ENCODE assay signal across 13 mouse cellular contexts in genomic region chr6:115126851-115127250, GRCm38 (mm10). TPM values are rescaled to one million over a fixed set of nuclear protein-coding genes. Genes with fewer than 3 reads are reported as not detected.
DNase-seq lines count a peak whose midpoint lies in the region; ATAC-seq and TF ChIP-seq lines count a peak whose summit lies in the region.
"Had no signal": no experiment of that assay in that cellular context is flagged by ENCODE, and none has a peak within 500 bp of the region (broad histone marks: within the 10 kb centered on the region; RNA-seq: fewer than 3 reads in every experiment).

No protein-coding gene starts in this region.

- no peak for TF ChIP-seq CTCF in layer of hippocampus, adult 2 months (conservative IDR thresholded peaks at IDR 0.05)
- TF ChIP-seq CTCF in forebrain, postnatal 0 days (IDR thresholded peaks at IDR 0.05; ENCODE audit: low read depth): no peak

- H3K4me1 ChIP-seq in forebrain, postnatal 0 days (ENCODE audit: insufficient read depth): peaks cover 43% of the 10 kb centered on the region
- H3K4me1 ChIP-seq in midbrain, embryonic 10.5 days: peaks cover 55% of the 10 kb centered on the region
- H3K4me1 ChIP-seq in neural tube, embryonic 14.5 days (ENCODE audit: control insufficient read depth, insufficient read depth, low read length): peaks cover 16% of the 10 kb centered on the region

- DNase-seq in layer of hippocampus, adult 2 months (ENCODE audit: low spot score in 2 of 2): no peak
- no peak for DNase-seq in layer of hippocampus, adult 9-11 months
- peak; percentile 62 for DNase-seq in forebrain, postnatal 0 days
- no peak for DNase-seq in midbrain, embryonic 10.5 days (ENCODE audit: low spot score)
- DNase-seq in adrenal gland, postnatal 36 days: no peak
- no peak for DNase-seq in kidney, adult 18-20 months
- DNase-seq: thymus, adult 18-20 months had no signal

- WGBS in forebrain, postnatal 0 days: 25% methylated on average over 3 of the region's 3 CpGs
- 76% methylated on average over 3 of the region's 3 CpGs for WGBS in midbrain, embryonic 10.5 days
- 55% methylated on average over 3 of the region's 3 CpGs for WGBS in neural tube, embryonic 14.5 days

- no peak overlapping the region for H3K4me3 ChIP-seq in layer of hippocampus, adult 2 months
- no peak overlapping the region for H3K4me3 ChIP-seq in forebrain, postnatal 0 days (ENCODE audit: low read depth, low read length)
- no peak overlapping the region for H3K4me3 ChIP-seq in midbrain, embryonic 10.5 days
- no peak overlapping the region for H3K4me3 ChIP-seq in neural tube, embryonic 14.5 days (ENCODE audit: low read depth, low read length)

- no peaks in the 10 kb centered on the region for H3K9me3 ChIP-seq in forebrain, postnatal 0 days (ENCODE audit: low read length)
- H3K9me3 ChIP-seq in midbrain, embryonic 10.5 days (replicated peaks): no peaks in the 10 kb centered on the region
- no peaks in the 10 kb centered on the region for H3K9me3 ChIP-seq in neural tube, embryonic 14.5 days (ENCODE audit: control insufficient read depth, low read length)

- no peaks in the 10 kb centered on the region for H3K27me3 ChIP-seq in forebrain, postnatal 0 days (ENCODE audit: insufficient read depth, low read length)
- H3K27me3 ChIP-seq in midbrain, embryonic 10.5 days (ENCODE audit: low read depth, poor library complexity, severe bottlenecking): no peaks in the 10 kb centered on the region
- no peaks in the 10 kb centered on the region for H3K27me3 ChIP-seq in neural tube, embryonic 14.5 days (ENCODE audit: control insufficient read depth, insufficient read depth, low read length)

- peak overlapping the region; percentile 89 for H3K27ac ChIP-seq in layer of hippocampus, adult 2 months
- peak overlapping the region; percentile 84 for H3K27ac ChIP-seq in forebrain, postnatal 0 days (ENCODE audit: low read depth, low read length)
- H3K27ac ChIP-seq in midbrain, embryonic 10.5 days (replicated peaks): peak overlapping the region; percentile 69
- peak overlapping the region; percentile 85 for H3K27ac ChIP-seq in neural tube, embryonic 14.5 days (ENCODE audit: low read depth, low read length)
- H3K27ac ChIP-seq: kidney, postnatal 0 days had no signal

- H3K4me2 ChIP-seq in forebrain, postnatal 0 days (ENCODE audit: low read depth): 0 out of 2 replicates have a peak overlapping the region, but pooled peaks have one; percentile 16
- peak overlapping the region; percentile 8; the same call in 1 of the 2 replicates for H3K4me2 ChIP-seq in neural tube, embryonic 14.5 days (ENCODE audit: low read depth, low read length)
- H3K4me2 ChIP-seq: liver, embryonic 11.5 days had no signal

- no peak overlapping the region for H3K9ac ChIP-seq in forebrain, postnatal 0 days
- H3K9ac ChIP-seq in neural tube, embryonic 14.5 days (replicated peaks; ENCODE audit: low read depth, low read length): no peak overlapping the region

- peak; percentile 17 for ATAC-seq in forebrain, postnatal 0 days
- peak; percentile 21; the same call in 1 of the 2 replicates for ATAC-seq in neural tube, embryonic 14.5 days (ENCODE audit: low read depth)
- ATAC-seq in granulocyte monocyte progenitor cell, adult 5-6 weeks (replicated peaks; ENCODE audit: poor library complexity, severe bottlenecking): no peak
- ATAC-seq: inflammation-experienced regulatory T-cells, adult 6 months had no signal

- H3K36me3 ChIP-seq in forebrain, postnatal 0 days (ENCODE audit: insufficient read depth): no peaks in the 10 kb centered on the region
- H3K36me3 ChIP-seq in midbrain, embryonic 10.5 days: no peaks in the 10 kb centered on the region
- H3K36me3 ChIP-seq in neural tube, embryonic 14.5 days (ENCODE audit: control insufficient read depth, insufficient read depth, low read length): no peaks in the 10 kb centered on the region

RNA-seq across cellular contexts. Expression of gene Syn2, which starts 7.9 kb away (rescaled TPM):
- 100 to 1,000 TPM; 564 to 608 TPM for total RNA-seq in layer of hippocampus, adult 2 months (2021)
- total RNA-seq in forebrain, postnatal 0 days (2014; rRNA removed): 80.1 and 91.1 TPM in 2 replicates
- 52.7 and 85.9 TPM in 2 replicates for polyA plus RNA-seq in forebrain, postnatal 0 days (2015; fragmentation: Nextera tagmentation; extraction: Ambion mirVana)
- 1.3 and 2.7 TPM in 2 replicates for polyA plus RNA-seq in midbrain, embryonic 10.5 days (2016; fragmentation: Nextera tagmentation; extraction: Ambion mirVana)
- 59.8 and 81.4 TPM in 2 replicates for polyA plus RNA-seq in neural tube, embryonic 14.5 days (2014; fragmentation: Nextera tagmentation; extraction: Ambion mirVana)
- total RNA-seq in adrenal gland, postnatal 36 days (2021): 10 to 100 TPM; 14.2 to 19.5 TPM
- not detected in 2 replicates for total RNA-seq in granulocyte monocyte progenitor cell, adult 5-6 weeks (2014; fragmentation: Nextera tagmentation)
- not detected in 2 replicates for total RNA-seq in granulocyte monocyte progenitor cell, adult 5-6 weeks (2017)
- total RNA-seq: megakaryocyte, adult 5-6 weeks had no signal
- polyA plus RNA-seq: inflammation-experienced regulatory T-cells, adult 6 months had no signal

Comparison
In these comparisons a context has a peak if more than half of its experiments do, and no peak if none do; other contexts are left out.
1. RNA of gene Syn2, which starts 7.9 kb away (total RNA-seq): 564 to 608 TPM in layer of hippocampus, adult 2 months, 80.1 to 91.1 TPM in forebrain, postnatal 0 days and 14.2 to 19.5 TPM in adrenal gland, postnatal 36 days; not detected in granulocyte monocyte progenitor cell, adult 5-6 weeks; every median in the first group is over 10 times any median in the second.
2. Peak in every context shown above with its lines, with median percentiles within 50 percentile points of each other: H3K27ac ChIP-seq.